Mouse (Mus musculus): ENCODE measurements around the gene Rasd2. TPM values are rescaled to one million over a fixed set of nuclear protein-coding genes. Genes with fewer than 3 reads are reported as not detected.
A peak's percentile ranks its signal among the peaks of the same experiment; 100 is the strongest.

Gene Rasd2
- 1.5 and 1.6 TPM in 2 replicates for polyA plus RNA-seq (2015; fragmentation: Nextera tagmentation; extraction: Ambion mirVana)

DNA sequence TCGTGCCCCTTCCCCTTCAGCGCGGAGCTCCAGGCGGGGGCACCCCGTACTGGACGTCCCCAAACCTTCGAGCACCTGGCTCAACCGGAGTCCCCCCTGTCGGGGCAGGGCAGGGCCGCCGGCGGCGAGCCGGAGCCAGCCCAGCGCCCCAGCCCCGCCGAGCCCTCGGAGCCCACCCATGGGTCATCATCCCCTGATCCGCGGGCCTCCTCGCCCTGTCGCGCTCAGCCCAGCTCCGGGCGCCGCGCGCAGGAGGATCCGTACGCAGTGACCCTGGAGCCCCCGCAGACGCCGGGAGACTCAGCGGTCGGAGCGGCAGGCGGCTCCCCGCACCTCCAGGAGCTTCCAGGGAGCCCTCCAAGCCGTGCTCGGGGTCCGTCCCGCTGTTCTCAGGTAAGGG is at the start of gene Rasd2:
Rasd2 (plus strand) TSS at position 259 of the 400 bp plus-strand sequence.
- no peak for ATAC-seq (ENCODE audit: borderline replicate concordance, extremely low read depth, low FRiP score, low TSS enrichment)
- Histone ChIP-seq H3K4me2 (peak within 1 kb of the TSS; percentile 99), H3K4me3 (peak within 1 kb of the TSS; percentile 51), H3K36me3 (no peaks in the 10 kb centered on the region), H3K9ac (peak within 1 kb of the TSS; percentile 38), H3K27me3 (peaks cover 41% of the 10 kb centered on the region), H3K9me3 (no peaks in the 10 kb centered on the region), H3K27ac (no peak within 1 kb of the TSS), H3K4me1 (peaks cover 28% of the 10 kb centered on the region)
- WGBS: under 1% methylated on average over 41 of the region's 42 CpGs

DNA sequence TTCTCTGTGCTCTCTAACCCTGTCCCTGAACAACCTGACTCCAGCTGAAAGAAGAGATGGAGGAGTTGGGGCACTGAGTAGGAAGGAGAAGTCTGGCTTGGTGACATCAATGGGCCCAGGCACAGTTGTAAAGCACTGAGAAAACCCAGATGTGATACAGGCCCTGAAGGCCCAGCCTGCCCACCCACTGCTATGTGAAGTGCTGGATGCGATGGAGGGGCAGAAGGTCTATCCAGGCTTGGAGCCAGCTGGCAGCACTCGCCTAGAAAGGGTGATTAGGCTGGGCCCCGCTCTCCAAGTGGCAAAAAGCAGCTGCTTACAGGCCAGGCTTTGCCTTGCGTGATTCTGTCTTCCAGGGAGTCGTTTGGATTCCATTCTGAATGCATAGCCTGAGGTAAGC is 44.4 kb upstream of the Rasd2 start:
- Histone ChIP-seq H3K4me3 (no peak overlapping the region), H3K4me2 (no peak overlapping the region), H3K27me3 (no peaks in the 10 kb centered on the region), H3K27ac (peak overlapping the region; percentile 29; the same call in 1 of the 2 replicates), H3K9me3 (no peaks in the 10 kb centered on the region), H3K9ac (no peak overlapping the region), H3K36me3 (no peaks in the 10 kb centered on the region), H3K4me1 (no peaks in the 10 kb centered on the region)
- peak; percentile 68 for ATAC-seq (ENCODE audit: borderline replicate concordance, extremely low read depth, low FRiP score, low TSS enrichment)
- WGBS: 42% methylated on average over 5 of the region's 5 CpGs

DNA sequence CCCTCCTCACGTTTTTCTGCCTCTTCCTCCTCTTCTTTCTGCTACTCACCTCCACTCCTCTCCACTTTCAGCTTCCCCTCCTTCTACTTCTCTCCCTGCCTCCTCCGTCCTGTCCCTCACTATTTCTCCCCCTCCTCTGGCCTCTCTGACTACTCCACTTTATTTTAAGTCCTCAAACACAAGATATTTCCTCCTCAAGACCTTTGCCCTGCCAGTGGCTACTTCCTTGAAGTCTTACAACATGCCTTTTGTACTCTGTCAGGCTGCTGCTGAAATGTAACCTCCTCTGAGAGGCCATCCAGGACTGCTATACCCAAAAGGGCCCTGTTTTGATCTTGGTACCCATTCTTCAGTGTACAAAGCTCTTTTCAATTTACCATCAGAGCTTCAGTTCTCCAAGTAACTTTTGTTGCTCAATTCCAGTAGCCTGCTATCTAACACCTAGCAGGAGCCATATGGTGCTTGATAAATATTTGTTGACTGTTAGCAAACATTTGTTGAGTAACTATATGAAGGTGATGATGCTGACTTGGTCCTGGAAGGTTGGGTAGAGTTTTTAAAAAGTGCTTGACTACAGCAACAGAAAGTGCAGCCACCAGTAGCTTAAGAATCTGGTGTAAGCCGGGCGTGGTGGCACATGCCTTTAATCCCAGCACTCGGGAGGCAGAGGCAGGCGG is 41.6 kb upstream of the Rasd2 start:
- ATAC-seq (ENCODE audit: borderline replicate concordance, extremely low read depth, low FRiP score, low TSS enrichment): no peak
- Histone ChIP-seq H3K27me3 (no peaks in the 10 kb centered on the region), H3K4me2 (no peak overlapping the region), H3K9me3 (no peaks in the 10 kb centered on the region), H3K4me1 (no peaks in the 10 kb centered on the region), H3K36me3 (no peaks in the 10 kb centered on the region), H3K9ac (no peak overlapping the region), H3K4me3 (no peak overlapping the region), H3K27ac (no peak overlapping the region)
- 68% methylated on average over 6 of the region's 6 CpGs for WGBS

DNA sequence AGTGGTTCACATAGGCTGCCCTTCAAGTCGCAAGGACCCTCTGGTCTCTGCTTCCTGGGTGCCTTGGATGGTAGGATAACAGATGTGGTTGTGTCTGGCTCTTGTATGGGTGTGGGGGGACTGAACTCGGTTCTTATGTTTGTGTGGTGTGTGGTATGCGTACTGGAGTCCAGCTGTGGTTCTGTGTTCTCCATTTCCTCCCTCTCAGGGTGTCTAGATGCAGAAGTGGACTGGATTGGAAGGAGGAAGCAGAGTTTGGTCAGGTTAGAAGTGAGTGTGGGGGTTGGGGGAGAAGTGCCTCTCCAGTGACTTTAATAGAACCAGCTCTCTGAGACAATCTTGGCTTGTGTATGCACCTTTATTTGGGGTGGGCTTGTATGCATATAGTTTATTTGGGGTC is 20.7 kb upstream of the Rasd2 start:
- Histone ChIP-seq H3K9ac (no peak overlapping the region), H3K4me3 (no peak overlapping the region), H3K36me3 (no peaks in the 10 kb centered on the region), H3K27ac (no peak overlapping the region), H3K27me3 (no peaks in the 10 kb centered on the region), H3K4me1 (no peaks in the 10 kb centered on the region), H3K4me2 (no peak overlapping the region), H3K9me3 (no peaks in the 10 kb centered on the region)
- WGBS: 60% methylated on average over 3 of the region's 3 CpGs
- ATAC-seq (ENCODE audit: borderline replicate concordance, extremely low read depth, low FRiP score, low TSS enrichment): no peak

DNA sequence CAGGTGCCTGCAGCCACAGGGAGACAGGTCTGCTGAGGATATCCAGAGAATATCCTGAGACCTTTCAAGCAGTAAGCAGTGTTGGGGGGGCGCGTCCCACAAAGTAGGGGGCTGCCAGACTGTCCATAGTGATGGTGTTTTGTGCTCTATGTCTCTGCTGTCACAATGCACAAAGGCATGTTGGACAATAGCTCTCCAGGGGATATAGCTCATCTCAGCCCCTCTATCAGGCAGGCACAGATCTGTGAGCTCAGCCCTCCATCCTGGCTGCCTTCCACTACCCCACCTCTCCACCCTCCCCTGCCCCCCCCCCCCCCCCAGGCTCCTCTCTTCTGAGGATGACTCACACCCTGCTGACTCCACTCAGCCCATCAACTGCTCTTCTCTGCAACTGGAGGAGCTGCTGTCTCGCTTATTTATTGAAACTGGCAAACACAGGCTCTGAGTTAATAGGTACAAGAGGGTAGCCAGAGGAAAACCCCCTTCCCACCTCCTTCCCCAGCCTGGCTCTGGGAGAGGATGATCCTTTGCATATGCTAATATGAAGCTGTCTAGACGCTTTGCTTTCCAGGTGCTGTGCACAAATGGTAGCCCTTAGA is 19.2 kb upstream of the Rasd2 start:
- Histone ChIP-seq H3K4me2 (no peak overlapping the region), H3K9ac (no peak overlapping the region), H3K36me3 (no peaks in the 10 kb centered on the region), H3K4me1 (no peaks in the 10 kb centered on the region), H3K27me3 (no peaks in the 10 kb centered on the region), H3K27ac (no peak overlapping the region), H3K9me3 (no peaks in the 10 kb centered on the region), H3K4me3 (no peak overlapping the region)
- peak; percentile 24; the same call in 1 of the 2 replicates for ATAC-seq (ENCODE audit: borderline replicate concordance, extremely low read depth, low FRiP score, low TSS enrichment)
- WGBS: 42% methylated on average over 4 of the region's 4 CpGs

DNA sequence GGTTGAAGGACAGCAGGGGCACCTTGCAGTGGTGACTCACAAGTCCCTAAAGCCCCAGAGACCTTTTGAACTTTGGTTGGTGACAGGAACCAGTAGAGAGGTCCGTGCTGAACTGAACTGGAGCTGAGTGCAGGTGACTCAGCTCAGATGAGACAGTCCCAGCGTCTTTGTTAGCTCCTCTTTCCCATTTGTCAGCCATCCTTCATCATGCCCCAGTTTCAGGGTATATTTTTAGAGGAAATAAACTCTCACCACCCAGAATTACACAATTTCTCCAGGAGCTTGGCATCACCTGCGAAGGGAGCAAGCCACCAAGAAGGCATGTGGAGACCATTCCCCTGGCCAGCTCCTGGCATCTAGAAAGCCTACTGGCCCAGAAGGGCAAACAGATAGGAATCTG is 16.6 kb upstream of the Rasd2 start:
- WGBS: 70% methylated on average over 3 of the region's 3 CpGs
- ATAC-seq (ENCODE audit: borderline replicate concordance, extremely low read depth, low FRiP score, low TSS enrichment): no peak
- Histone ChIP-seq H3K27me3 (no peaks in the 10 kb centered on the region), H3K9me3 (no peaks in the 10 kb centered on the region), H3K4me1 (no peaks in the 10 kb centered on the region), H3K4me3 (no peak overlapping the region), H3K4me2 (no peak overlapping the region), H3K36me3 (no peaks in the 10 kb centered on the region), H3K27ac (no peak overlapping the region), H3K9ac (no peak overlapping the region)

DNA sequence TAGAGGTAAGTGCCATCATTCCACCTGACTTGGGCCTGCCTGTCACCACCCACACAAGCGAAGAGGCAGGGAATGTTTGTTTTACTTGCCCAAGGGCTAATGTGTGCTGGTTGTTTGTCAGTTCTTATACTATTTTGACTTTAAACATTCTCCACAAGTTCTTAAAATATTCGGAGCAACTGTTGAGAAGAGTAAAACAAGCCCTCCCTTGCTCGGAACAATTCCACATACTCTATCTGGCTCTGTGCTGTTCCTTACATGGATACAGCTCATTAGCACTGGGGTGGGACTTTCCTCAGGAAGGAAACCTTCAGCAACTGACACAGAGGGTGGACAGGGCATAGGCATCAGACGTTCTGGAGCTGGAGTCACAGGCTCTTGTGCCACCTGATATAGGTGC is 15.9 kb upstream of the Rasd2 start:
- no peak overlapping the region for H3K4me3 ChIP-seq
- H3K27ac ChIP-seq: no peak overlapping the region
- H3K27me3 ChIP-seq: no peaks in the 10 kb centered on the region
- ATAC-seq (ENCODE audit: borderline replicate concordance, extremely low read depth, low FRiP score, low TSS enrichment): no peak
- no peak overlapping the region for H3K9ac ChIP-seq
- WGBS: 44% methylated on average over 4 of the region's 4 CpGs
- no peaks in the 10 kb centered on the region for H3K9me3 ChIP-seq
- no peaks in the 10 kb centered on the region for H3K36me3 ChIP-seq
- H3K4me1 ChIP-seq: no peaks in the 10 kb centered on the region
- H3K4me2 ChIP-seq: no peak overlapping the region

DNA sequence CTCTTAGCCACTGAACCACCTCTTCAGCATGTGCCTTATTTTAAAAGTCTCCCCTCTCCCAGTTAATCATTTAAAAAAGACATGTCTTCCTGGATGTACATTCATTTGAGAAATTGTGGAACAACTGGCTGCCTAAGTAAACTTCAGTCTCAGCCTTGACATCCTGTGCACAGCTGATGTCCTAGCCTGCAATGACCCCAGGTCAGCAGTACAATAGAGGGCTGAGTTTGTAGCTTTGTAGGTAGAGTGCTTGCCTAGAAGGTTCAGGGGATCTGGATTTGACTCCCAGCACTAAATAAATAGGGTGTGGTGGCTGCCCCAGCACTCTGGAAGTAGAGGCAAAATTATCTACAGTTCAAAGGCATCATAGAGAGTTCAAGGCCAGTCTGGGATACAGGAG is 15.4 kb upstream of the Rasd2 start:
- no peaks in the 10 kb centered on the region for H3K4me1 ChIP-seq
- no peak overlapping the region for H3K9ac ChIP-seq
- no peak overlapping the region for H3K27ac ChIP-seq
- H3K4me2 ChIP-seq: no peak overlapping the region
- no peak for ATAC-seq (ENCODE audit: borderline replicate concordance, extremely low read depth, low FRiP score, low TSS enrichment)
- H3K36me3 ChIP-seq: no peaks in the 10 kb centered on the region
- H3K4me3 ChIP-seq: no peak overlapping the region
- no peaks in the 10 kb centered on the region for H3K9me3 ChIP-seq
- H3K27me3 ChIP-seq: no peaks in the 10 kb centered on the region

DNA sequence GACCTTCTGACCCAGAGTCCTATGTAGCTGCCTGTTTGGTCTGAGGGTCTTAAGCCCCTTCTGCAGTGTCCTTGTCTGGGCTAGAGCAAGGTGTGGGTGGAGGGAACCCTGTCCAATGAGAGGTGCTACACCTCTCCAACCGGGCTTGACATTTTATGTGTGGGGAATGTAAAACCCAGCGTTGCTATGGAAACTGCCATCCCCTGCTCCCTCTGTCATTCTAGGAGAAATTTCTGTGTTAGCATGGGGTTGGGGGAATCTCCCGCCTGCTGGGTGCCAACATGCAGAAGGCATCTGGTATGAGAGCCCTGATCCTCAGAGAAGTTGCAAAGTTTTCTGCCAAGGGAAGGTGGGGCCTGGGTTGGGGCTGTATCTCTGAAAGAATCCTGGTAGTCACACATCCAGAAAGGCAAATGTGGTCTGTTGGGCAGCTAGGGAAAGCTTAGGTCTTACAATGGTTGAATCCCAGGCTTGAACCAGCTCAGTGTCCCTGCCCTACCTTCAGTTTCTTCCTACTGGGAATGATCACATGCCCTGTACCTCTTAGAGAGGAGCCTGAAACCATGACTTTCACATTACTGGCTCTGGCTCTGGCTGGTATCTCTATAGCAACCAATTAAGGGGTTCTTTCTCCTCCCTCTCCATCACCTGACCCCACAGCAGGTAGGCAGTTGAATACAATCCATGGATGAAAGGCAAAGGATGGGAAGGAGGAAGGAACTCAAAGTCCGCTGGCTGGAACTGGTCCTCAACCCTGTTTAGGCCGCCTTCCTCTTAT is 14.6 kb upstream of the Rasd2 start:
- no peaks in the 10 kb centered on the region for H3K9me3 ChIP-seq
- H3K9ac ChIP-seq: no peak overlapping the region
- H3K4me3 ChIP-seq: no peak overlapping the region
- no peak overlapping the region for H3K4me2 ChIP-seq
- no peak for ATAC-seq (ENCODE audit: borderline replicate concordance, extremely low read depth, low FRiP score, low TSS enrichment)
- no peaks in the 10 kb centered on the region for H3K36me3 ChIP-seq
- 51% methylated on average over 5 of the region's 5 CpGs for WGBS
- no peaks in the 10 kb centered on the region for H3K27me3 ChIP-seq
- no peak overlapping the region for H3K27ac ChIP-seq
- H3K4me1 ChIP-seq: no peaks in the 10 kb centered on the region

DNA sequence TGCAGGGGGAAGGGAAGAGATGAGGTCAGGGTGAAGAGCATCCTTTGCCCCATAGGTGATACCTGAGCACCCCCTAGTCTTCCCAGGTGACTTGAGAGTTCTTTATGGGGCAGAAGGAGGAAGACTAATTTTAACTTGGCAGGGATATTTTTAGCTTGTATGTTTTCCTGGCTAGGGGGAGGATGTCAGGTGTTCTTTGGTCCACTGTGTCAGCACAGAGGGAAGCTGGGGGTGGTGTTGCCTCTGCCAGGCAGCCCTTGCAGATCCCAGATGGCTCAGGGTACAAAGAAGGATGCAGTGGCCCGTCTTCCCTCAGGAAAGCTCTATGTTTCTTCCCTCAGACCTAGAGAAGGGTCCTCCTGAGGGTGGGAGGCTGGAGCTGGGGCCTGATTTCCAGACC is 13.8 kb upstream of the Rasd2 start:
- H3K4me1 ChIP-seq: no peaks in the 10 kb centered on the region
- no peak for ATAC-seq (ENCODE audit: borderline replicate concordance, extremely low read depth, low FRiP score, low TSS enrichment)
- no peak overlapping the region for H3K9ac ChIP-seq
- no peaks in the 10 kb centered on the region for H3K36me3 ChIP-seq
- H3K27me3 ChIP-seq: no peaks in the 10 kb centered on the region
- H3K9me3 ChIP-seq: no peaks in the 10 kb centered on the region
- no peak overlapping the region for H3K4me3 ChIP-seq
- H3K27ac ChIP-seq: no peak overlapping the region
- 31% methylated on average over 1 of the region's 1 CpGs for WGBS
- no peak overlapping the region for H3K4me2 ChIP-seq

DNA sequence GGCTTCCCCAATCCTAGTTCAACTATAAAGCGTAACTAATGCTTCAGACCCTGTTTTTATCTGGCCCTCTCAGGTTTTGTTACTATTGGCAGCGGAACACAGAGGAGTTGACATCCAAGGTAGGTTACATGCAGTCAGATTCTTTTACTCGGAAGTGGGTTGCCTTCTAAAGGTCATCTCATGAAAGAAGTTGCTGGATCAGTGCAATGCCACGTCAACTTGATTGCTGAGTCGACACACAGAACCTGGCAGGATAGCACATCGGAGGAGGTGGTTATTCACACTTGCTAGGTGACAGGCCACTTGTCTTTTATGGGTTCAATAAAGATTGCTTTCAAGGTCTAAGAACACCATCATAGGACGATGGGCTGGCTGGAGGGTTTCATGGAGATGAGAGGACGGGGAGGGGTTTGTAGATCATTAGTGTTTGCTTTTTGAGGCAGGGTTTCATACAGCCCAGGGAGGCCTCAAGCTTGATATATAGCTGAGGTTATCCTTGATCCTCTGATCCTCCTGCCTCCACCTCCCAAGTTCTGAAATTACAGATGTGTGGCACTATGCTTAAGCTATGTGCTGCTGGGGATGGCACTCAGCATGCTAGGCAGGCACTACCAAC is 11.6 kb upstream of the Rasd2 start:
- Histone ChIP-seq H3K4me2 (no peak overlapping the region), H3K9me3 (no peaks in the 10 kb centered on the region), H3K9ac (no peak overlapping the region), H3K36me3 (no peaks in the 10 kb centered on the region), H3K4me1 (no peaks in the 10 kb centered on the region), H3K27ac (no peak overlapping the region), H3K27me3 (no peaks in the 10 kb centered on the region), H3K4me3 (no peak overlapping the region)
- WGBS: 74% methylated on average over 8 of the region's 8 CpGs
- no peak for ATAC-seq (ENCODE audit: borderline replicate concordance, extremely low read depth, low FRiP score, low TSS enrichment)

DNA sequence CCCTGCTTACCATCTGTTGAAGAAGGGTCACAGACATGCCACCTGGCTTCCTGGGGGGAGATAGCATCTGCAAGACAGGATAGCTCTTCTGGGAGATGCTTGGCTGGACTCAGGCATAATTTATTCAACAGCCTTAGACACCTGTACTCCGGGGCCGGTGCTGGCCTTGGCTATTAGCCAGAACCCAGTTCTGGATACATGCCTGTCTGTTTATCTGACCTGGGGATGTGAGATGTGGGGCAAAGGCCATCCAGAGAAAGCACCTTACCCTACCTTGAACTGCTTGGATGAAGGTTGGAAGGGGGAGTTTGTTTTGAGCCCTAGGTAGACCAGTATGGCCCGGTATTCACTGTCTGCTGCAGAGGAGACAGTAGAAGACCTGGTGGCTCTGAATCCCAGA is 10.8 kb upstream of the Rasd2 start:
- ATAC-seq (ENCODE audit: borderline replicate concordance, extremely low read depth, low FRiP score, low TSS enrichment): no peak
- no peaks in the 10 kb centered on the region for H3K4me1 ChIP-seq
- no peaks in the 10 kb centered on the region for H3K9me3 ChIP-seq
- H3K4me2 ChIP-seq: no peak overlapping the region
- H3K9ac ChIP-seq: no peak overlapping the region
- no peak overlapping the region for H3K27ac ChIP-seq
- H3K27me3 ChIP-seq: no peaks in the 10 kb centered on the region
- no peak overlapping the region for H3K4me3 ChIP-seq
- no peaks in the 10 kb centered on the region for H3K36me3 ChIP-seq
- WGBS: 70% methylated on average over 3 of the region's 3 CpGs

All from lung, embryonic 15.5 days (tissue).